Mouse (Mus musculus) heart, embryonic 12.5 days (tissue): ENCODE results near the gene Tada2b. TPM values are rescaled to one million over a fixed set of nuclear protein-coding genes. Genes with fewer than 3 reads are reported as not detected.
A peak's percentile ranks its signal among the peaks of the same experiment; 100 is the strongest.

Source experiments
- ATAC-seq: fragments of 200-750 bp; cut with Nextera tagmentation; 2 replicates; pipeline ENCODE4 v1.8.0; 2017; ENCODE audit warnings: moderate TSS enrichment, moderate library complexity; ENCODE audit not compliant: insufficient number of reproducible peaks, low FRiP score
- H3K27ac ChIP-seq: fragments of 300-500 bp; sonication (generic); 2 replicates; pipeline ENCODE4 v1.5.1; 2016; ENCODE audit warnings: mild to moderate bottlenecking, moderate library complexity; ENCODE audit not compliant: poor library complexity, severe bottlenecking
- H3K27me3 ChIP-seq: fragments of 300-500 bp; sonication (generic); replicated peaks from 2 replicates; pipeline ENCODE4 v1.6.1; 2016; ENCODE audit warnings: mild to moderate bottlenecking, moderate library complexity
- H3K36me3 ChIP-seq: fragments of 300-500 bp; sonication (generic); 2 replicates; pipeline ENCODE4 v1.6.1; 2016; ENCODE audit warnings: mild to moderate bottlenecking, moderate library complexity
- H3K4me1 ChIP-seq: fragments of 300-500 bp; sonication (generic); replicated peaks from 2 replicates; pipeline ENCODE4 v1.6.1; 2016; ENCODE audit warnings: mild to moderate bottlenecking
- H3K4me2 ChIP-seq: fragments of 300-500 bp; sonication (generic); 2 replicates; pipeline ENCODE4 v1.6.1; 2016; ENCODE audit warnings: mild to moderate bottlenecking, moderate library complexity
- H3K4me3 ChIP-seq: fragments of 300-500 bp; sonication (generic); 2 replicates; pipeline ENCODE4 v1.5.1; 2016; ENCODE audit warnings: mild to moderate bottlenecking
- H3K9ac ChIP-seq: fragments of 300-500 bp; sonication (generic); 2 replicates; pipeline ENCODE4 v1.6.1; 2016; ENCODE audit warnings: mild to moderate bottlenecking, moderate library complexity
- H3K9me3 ChIP-seq: fragments of 300-500 bp; sonication (generic); replicated peaks from 2 replicates; pipeline ENCODE4 v1.6.1; 2016; ENCODE audit warnings: mild to moderate bottlenecking, moderate library complexity
- WGBS: fragments of 180-500 bp; shearing (Covaris S2); methylation state at CpG from one replicate; pipeline ENCODE4 v1.1.7; 2016; 5-methylcytosine and 5-hydroxymethylcytosine counted together
- polyA plus RNA-seq: library from polyadenylated mRNA; unstranded; fragments of >200 nt; fragmentation: Nextera tagmentation; extraction: Ambion mirVana; gene quantifications from 2 replicates; pipeline ENCODE4 v1.2.1, GENCODE M21; 2016

The Tada2b gene
- polyA plus RNA-seq, 1 experiment from 2014 or later: 1.6 TPM

DNA sequence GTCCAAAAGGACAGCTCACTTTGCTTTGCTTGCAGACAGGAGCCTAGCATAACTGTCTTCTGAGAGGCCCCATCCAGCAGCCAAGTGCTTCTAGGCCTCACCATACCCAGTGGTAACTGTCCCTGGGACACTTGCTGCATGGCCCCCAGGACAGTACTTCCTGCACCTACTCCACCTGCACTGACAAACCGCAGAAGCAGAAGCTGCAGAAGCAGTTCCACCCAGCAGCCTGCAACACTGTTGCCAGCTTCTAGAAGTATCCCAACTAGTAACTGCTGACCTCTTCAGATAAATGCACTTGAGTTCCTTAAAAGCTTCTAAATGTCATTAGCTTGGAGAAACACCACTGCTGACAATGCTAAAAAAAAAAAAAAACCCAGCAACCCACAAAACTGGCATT, 31.0 kb upstream of the Tada2b start:
- 87% methylated on average over 1 of the region's 1 CpGs for WGBS
- Histone ChIP-seq H3K4me2 (no peak overlapping the region), H3K4me1 (peaks cover 7% of the 10 kb centered on the region), H3K27ac (no peak overlapping the region), H3K27me3 (no peaks in the 10 kb centered on the region), H3K9me3 (no peaks in the 10 kb centered on the region), H3K4me3 (no peak overlapping the region), H3K9ac (no peak overlapping the region), H3K36me3 (peaks cover 80% of the 10 kb centered on the region)
- ATAC-seq: no peak

DNA sequence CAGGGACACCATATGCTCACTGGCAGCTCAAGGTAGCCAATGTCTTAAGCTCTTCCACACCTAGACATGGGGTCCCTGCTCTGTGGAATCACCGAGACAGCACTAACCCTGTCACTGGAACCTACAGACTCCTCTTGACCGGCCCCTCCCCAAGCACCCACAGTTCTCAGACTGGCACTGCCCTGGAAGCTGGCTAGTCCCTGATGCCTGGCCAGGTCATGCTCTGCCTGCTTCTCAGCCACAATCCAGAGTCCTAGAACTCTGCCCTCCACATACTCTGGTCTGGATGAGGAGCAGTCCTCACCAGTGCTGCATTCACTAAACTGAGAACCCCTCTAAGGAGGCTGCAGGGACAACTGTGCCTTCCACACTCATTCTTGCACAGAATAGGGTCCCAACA, 26.9 kb upstream of the Tada2b start:
- no peak overlapping the region for H3K4me2 ChIP-seq
- H3K4me3 ChIP-seq: no peak overlapping the region
- no peak for ATAC-seq
- H3K27ac ChIP-seq: no peak overlapping the region
- H3K4me1 ChIP-seq: peaks cover 5% of the 10 kb centered on the region
- no peak overlapping the region for H3K9ac ChIP-seq
- peaks cover 68% of the 10 kb centered on the region for H3K36me3 ChIP-seq
- 82% methylated on average over 2 of the region's 2 CpGs for WGBS
- no peaks in the 10 kb centered on the region for H3K27me3 ChIP-seq
- H3K9me3 ChIP-seq: no peaks in the 10 kb centered on the region

- Histone ChIP-seq H3K4me2 (no peak overlapping the region), H3K27me3 (no peaks in the 10 kb centered on the region), H3K36me3 (peaks cover 80% of the 10 kb centered on the region), H3K27ac (no peak overlapping the region), H3K4me3 (no peak overlapping the region), H3K9ac (no peak overlapping the region), H3K4me1 (no peaks in the 10 kb centered on the region), H3K9me3 (no peaks in the 10 kb centered on the region)
- ATAC-seq: no peak
- 92% methylated on average over 10 of the region's 10 CpGs for WGBS
Observed at GRCm38 (mm10) chr5:36508351-36508750, 24.3 kb upstream of the Tada2b start.

DNA sequence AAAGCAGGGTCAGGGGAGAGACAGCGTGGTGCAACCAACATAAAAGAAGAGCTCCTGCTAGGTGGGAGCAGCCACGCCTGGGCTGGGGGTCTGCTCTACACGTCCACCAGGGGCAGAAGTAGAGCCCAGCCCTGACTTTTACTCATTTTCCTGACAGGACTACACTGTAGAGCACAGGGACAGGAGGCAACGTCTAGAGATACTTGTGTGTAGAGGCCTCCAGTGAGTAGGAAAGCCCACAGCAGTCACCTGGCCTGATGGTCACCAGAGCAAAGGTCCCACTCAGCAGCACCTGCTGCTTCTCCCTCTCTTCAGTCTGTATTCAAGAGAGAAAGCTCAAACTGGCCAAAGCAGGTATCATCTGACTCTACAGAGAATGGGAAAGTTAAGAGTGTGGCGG, 21.6 kb upstream of the Tada2b start:
- no peak overlapping the region for H3K27ac ChIP-seq
- WGBS: 80% methylated on average over 5 of the region's 5 CpGs
- no peak overlapping the region for H3K9ac ChIP-seq
- H3K27me3 ChIP-seq: no peaks in the 10 kb centered on the region
- H3K4me3 ChIP-seq: no peak overlapping the region
- H3K4me1 ChIP-seq: no peaks in the 10 kb centered on the region
- no peak for ATAC-seq
- H3K4me2 ChIP-seq: no peak overlapping the region
- peaks cover 78% of the 10 kb centered on the region for H3K36me3 ChIP-seq
- no peaks in the 10 kb centered on the region for H3K9me3 ChIP-seq

DNA sequence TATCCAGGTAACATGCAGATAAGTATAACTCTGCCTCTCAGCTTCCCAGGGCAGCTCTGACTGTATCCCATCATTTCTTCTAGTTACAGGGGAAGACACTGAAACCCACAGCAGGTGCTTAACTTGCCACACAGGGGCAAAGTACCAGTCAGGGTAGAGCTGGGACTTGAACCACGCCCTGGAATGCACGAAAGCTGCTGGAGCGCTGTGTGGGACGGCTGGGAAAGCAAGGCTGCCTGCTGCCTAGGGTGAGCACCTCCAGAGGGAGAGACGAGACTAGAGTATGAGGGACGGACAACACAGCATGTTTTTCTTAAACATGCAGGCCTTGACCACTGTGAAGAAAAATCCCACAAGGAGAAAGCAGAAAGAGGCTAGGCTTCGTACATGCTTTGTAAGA, 21.1 kb upstream of the Tada2b start:
- no peak for ATAC-seq
- Histone ChIP-seq H3K9ac (no peak overlapping the region), H3K4me2 (no peak overlapping the region), H3K4me1 (no peaks in the 10 kb centered on the region), H3K27me3 (no peaks in the 10 kb centered on the region), H3K36me3 (peaks cover 78% of the 10 kb centered on the region), H3K9me3 (no peaks in the 10 kb centered on the region), H3K4me3 (no peak overlapping the region), H3K27ac (no peak overlapping the region)
- WGBS: 90% methylated on average over 7 of the region's 7 CpGs

GRCm38 (mm10) chr5:36494709-36495108, 10.6 kb upstream of the Tada2b start:
- H3K4me3 ChIP-seq: no peak overlapping the region
- peaks cover 62% of the 10 kb centered on the region for H3K36me3 ChIP-seq
- H3K27me3 ChIP-seq: no peaks in the 10 kb centered on the region
- no peak for ATAC-seq
- WGBS: 94% methylated on average over 9 of the region's 9 CpGs
- H3K4me2 ChIP-seq: no peak overlapping the region
- H3K27ac ChIP-seq: no peak overlapping the region
- no peaks in the 10 kb centered on the region for H3K9me3 ChIP-seq
- H3K9ac ChIP-seq: no peak overlapping the region
- H3K4me1 ChIP-seq: no peaks in the 10 kb centered on the region

DNA sequence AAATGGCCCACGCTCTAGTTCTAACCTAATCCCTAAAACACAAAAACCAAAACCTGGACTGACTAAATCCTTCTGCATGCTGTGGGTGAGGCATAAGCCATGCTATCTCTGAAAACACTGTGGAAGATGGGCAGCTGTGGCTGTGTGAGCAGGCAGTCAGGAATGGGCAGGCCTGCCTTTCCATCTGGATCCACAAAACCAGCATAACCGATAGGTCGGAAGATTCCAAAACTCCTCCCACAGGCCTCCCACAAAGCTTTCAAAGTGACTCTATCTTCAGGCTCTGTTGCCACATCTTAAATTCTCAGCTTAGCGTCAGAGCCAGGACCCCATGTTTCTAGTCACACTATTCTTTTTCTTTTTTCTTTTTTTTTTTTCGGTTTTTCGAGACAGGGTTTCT, 9.8 kb upstream of the Tada2b start:
- 87% methylated on average over 6 of the region's 6 CpGs for WGBS
- Histone ChIP-seq H3K36me3 (peaks cover 58% of the 10 kb centered on the region), H3K27me3 (no peaks in the 10 kb centered on the region)

DNA sequence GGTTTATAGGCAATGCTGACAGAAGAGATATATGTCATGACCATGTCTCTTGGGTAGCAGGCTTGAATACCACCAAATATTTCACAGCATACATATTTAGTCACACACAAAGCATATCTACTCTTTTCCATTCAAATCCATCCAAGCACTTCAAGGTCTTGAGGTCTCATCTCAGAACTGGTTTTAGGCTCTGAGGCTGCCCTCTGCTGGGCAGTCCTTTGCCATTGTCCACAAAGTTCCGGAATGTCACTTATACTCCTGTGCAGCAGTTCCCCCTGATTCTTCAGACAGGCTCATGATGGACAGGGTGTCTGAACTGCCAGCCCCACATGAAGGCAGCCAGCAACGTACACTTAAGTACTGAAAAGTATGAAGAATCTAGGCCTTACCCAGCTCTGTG, 5.1 kb upstream of the Tada2b start:
- Histone ChIP-seq H3K36me3 (peaks cover 33% of the 10 kb centered on the region), H3K27me3 (peaks cover 28% of the 10 kb centered on the region), H3K27ac (no peak overlapping the region), H3K4me1 (peaks cover 13% of the 10 kb centered on the region), H3K9me3 (no peaks in the 10 kb centered on the region), H3K4me3 (no peak overlapping the region), H3K4me2 (no peak overlapping the region), H3K9ac (no peak overlapping the region)
- 34% methylated on average over 2 of the region's 2 CpGs for WGBS
- no peak for ATAC-seq

More for the DNA sequence above, 9.8 kb upstream of the Tada2b start:
- H3K9me3 ChIP-seq: no peaks in the 10 kb centered on the region
- no peak overlapping the region for H3K27ac ChIP-seq
- H3K4me3 ChIP-seq: no peak overlapping the region
- no peak for ATAC-seq
- no peak overlapping the region for H3K4me2 ChIP-seq
- no peaks in the 10 kb centered on the region for H3K4me1 ChIP-seq
- no peak overlapping the region for H3K9ac ChIP-seq

- peak overlapping the region; percentile 83 for H3K4me3 ChIP-seq
- peaks cover 31% of the 10 kb centered on the region for H3K4me1 ChIP-seq
- H3K36me3 ChIP-seq: 0 out of 2 replicates have a peak, but pooled peaks cover 7% of the 10 kb centered on the region
- 23% methylated on average over 19 of the region's 19 CpGs for WGBS
- H3K27ac ChIP-seq: no peak overlapping the region
- H3K4me2 ChIP-seq: peak overlapping the region; percentile 99
- peak overlapping the region; percentile 69; the same call in 1 of the 2 replicates for H3K9ac ChIP-seq
- H3K27me3 ChIP-seq: peaks cover 28% of the 10 kb centered on the region
- H3K9me3 ChIP-seq: no peaks in the 10 kb centered on the region
- ATAC-seq: no peak
Observed at GRCm38 (mm10) chr5:36485306-36485705, 1.2 kb upstream of the Tada2b start.

GRCm38 (mm10) chr5:36483203-36484101, 633 bp downstream of the Tada2b start:
- 0 out of 2 replicates have a peak, but pooled peaks cover 7% of the 10 kb centered on the region for H3K36me3 ChIP-seq
- H3K9ac ChIP-seq: peak overlapping the region; percentile 92
- peak overlapping the region; percentile 52 for H3K27ac ChIP-seq
- peak overlapping the region; percentile 81 for H3K4me2 ChIP-seq
- no peaks in the 10 kb centered on the region for H3K9me3 ChIP-seq
- peak overlapping the region; percentile 83 for H3K4me3 ChIP-seq
- H3K27me3 ChIP-seq: peaks cover 28% of the 10 kb centered on the region
- H3K4me1 ChIP-seq: peaks cover 47% of the 10 kb centered on the region
- WGBS: 5% methylated on average over 58 of the region's 58 CpGs
- peak; percentile 1 for ATAC-seq

- H3K27ac ChIP-seq: no peak overlapping the region
- H3K9ac ChIP-seq: no peak overlapping the region
Observed at GRCm38 (mm10) chr5:36481114-36481513, 3.0 kb downstream of the Tada2b start.

More at GRCm38 (mm10) chr5:36481114-36481513, 3.0 kb downstream of the Tada2b start:
- no peak for ATAC-seq
- Histone ChIP-seq H3K36me3 (peaks cover 14% of the 10 kb centered on the region), H3K27me3 (peaks cover 15% of the 10 kb centered on the region), H3K4me1 (peaks cover 47% of the 10 kb centered on the region), H3K4me3 (no peak overlapping the region), H3K4me2 (no peak overlapping the region), H3K9me3 (no peaks in the 10 kb centered on the region)
- 86% methylated on average over 1 of the region's 1 CpGs for WGBS
